Mouse (Mus musculus) embryonic fibroblast, embryonic 13.5 days (primary cell): ENCODE measurements at regions not wholly inside any gene's neighbourhood (a gene's known extent, or its start where the extent isn't known, plus 50 kb on each side); places are given as distances from the start of the nearest gene placed in this dataset.

Source experiments
- H3K27ac ChIP-seq: 2 replicates; pipeline ENCODE4 v1.5.1; 2012; ENCODE audit warnings: low read length, control low read depth, inconsistent platforms; ENCODE audit not compliant: insufficient read depth
- H3K4me1 ChIP-seq: 2 replicates; pipeline ENCODE4 v1.6.1; 2011; ENCODE audit warnings: low read length; ENCODE audit not compliant: control insufficient read depth, insufficient read depth
- H3K4me3 ChIP-seq: 2 replicates; pipeline ENCODE4 v1.5.1; 2011; ENCODE audit warnings: mild to moderate bottlenecking, control low read depth, low read length; ENCODE audit not compliant: insufficient read depth
- CTCF ChIP-seq: IDR thresholded peaks from 2 replicates; pipeline ENCODE4 v1.5.1; 2011; ENCODE audit warnings: mild to moderate bottlenecking, control low read depth, low read length, moderate library complexity, borderline replicate concordance; ENCODE audit not compliant: insufficient read depth
- POLR2A ChIP-seq: IDR thresholded peaks from 2 replicates; pipeline ENCODE4 v1.6.1; 2011; ENCODE audit warnings: low read depth, mild to moderate bottlenecking, control low read depth, low read length, moderate library complexity

DNA sequence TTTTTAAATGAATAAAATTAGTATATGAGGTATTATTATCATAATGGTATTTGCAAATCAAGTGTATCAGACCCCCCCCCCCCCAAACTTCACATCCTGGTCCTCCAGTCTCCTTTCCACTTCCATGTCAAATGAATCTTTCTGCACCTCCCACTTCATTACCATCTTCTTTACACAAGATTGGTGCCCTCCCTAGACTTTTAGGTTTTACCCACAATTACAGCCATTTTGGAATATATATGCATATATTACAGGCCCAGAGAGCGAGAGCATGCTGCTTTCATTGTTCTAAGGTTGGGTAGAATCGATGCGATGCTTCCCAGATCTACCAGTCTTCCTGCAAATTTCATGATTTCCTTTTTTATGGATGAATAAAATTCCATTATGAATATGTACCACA lies 98.8 kb upstream of the Fat3 start:
- Histone ChIP-seq H3K4me1 (no peaks in the 10 kb centered on the region), H3K4me3 (no peak overlapping the region), H3K27ac (no peak overlapping the region)
- no peak for TF ChIP-seq CTCF
- TF ChIP-seq POLR2A: no peak

DNA sequence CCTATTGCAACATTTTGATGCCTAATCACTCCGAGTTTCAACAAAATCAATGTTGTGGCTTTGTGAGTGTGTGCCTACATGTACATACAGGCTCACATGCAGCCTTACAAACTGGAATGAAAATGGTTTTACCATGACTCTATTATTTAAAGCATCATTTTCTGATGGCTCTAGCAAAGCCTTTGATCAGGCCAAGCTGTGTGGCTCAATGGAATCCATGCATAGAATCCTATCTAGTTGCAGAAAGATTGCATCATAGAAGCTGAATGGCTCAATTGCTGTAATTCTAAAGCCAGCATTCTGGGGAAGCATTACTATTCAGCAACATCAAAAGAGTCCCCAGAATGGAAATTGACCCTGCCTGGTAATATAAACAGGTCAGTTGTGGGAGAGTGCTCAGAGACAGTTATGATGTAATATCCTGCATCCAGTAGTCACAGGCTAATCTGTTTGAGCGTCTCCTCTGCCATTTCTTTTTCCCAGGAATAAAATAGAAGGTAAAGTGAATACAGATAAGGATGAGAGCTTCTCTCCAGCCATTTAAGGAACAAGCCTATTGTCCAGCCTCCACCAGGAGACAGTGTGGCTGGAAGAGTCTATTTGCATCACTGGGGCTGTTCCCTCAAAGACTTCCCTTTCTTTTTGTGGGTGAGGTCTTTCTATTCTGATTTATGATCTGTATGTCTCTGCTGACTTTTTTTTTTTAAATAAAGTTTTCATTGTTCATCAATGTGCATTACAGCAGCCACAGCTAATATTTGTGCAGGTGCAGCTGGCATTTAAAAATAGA lies 98.2 kb upstream of the Fat3 start:
- TF ChIP-seq CTCF: no peak
- no peak for TF ChIP-seq POLR2A
- peak overlapping the region; percentile 78 for H3K27ac ChIP-seq
- no peaks in the 10 kb centered on the region for H3K4me1 ChIP-seq
- H3K4me3 ChIP-seq: no peak overlapping the region
